Mouse (Mus musculus) embryonic facial prominence, embryonic 11.5 days (tissue): ENCODE data around the gene Usp29. TPM values are rescaled to one million over a fixed set of nuclear protein-coding genes. Genes with fewer than 3 reads are reported as not detected.

Source experiments
- ATAC-seq: fragments of 200-750 bp; cut with Nextera tagmentation; replicated peaks from 2 replicates; pipeline ENCODE4 v1.8.0; 2017; ENCODE audit warnings: low read depth; ENCODE audit not compliant: insufficient number of reproducible peaks, low FRiP score, low TSS enrichment
- DNase-seq: peaks from one replicate; pipeline ENCODE4 v3.0.0-alpha.2; 2015; ENCODE audit warnings: low spot score
- H3K27ac ChIP-seq: fragments of 300-500 bp; sonication (generic); replicated peaks from 2 replicates; pipeline ENCODE4 v1.5.1; 2014; ENCODE audit warnings: mild to moderate bottlenecking, low read depth, low read length, control low read depth
- H3K27me3 ChIP-seq: fragments of 300-500 bp; sonication (generic); 2 replicates; pipeline ENCODE4 v1.6.1; 2014; ENCODE audit warnings: mild to moderate bottlenecking, low read length, moderate library complexity, mixed read lengths; ENCODE audit not compliant: control insufficient read depth, insufficient read depth
- H3K36me3 ChIP-seq: fragments of 300-500 bp; sonication (generic); replicated peaks from 2 replicates; pipeline ENCODE4 v1.6.1; 2014; ENCODE audit warnings: low read depth, mild to moderate bottlenecking, low read length, moderate library complexity, mixed read lengths; ENCODE audit not compliant: control insufficient read depth, insufficient read depth
- H3K4me1 ChIP-seq: fragments of 300-500 bp; sonication (generic); 2 replicates; pipeline ENCODE4 v1.6.1; 2014; ENCODE audit warnings: low read length, mixed read lengths; ENCODE audit not compliant: control insufficient read depth, insufficient read depth
- H3K4me2 ChIP-seq: fragments of 300-500 bp; sonication (generic); 2 replicates; pipeline ENCODE4 v1.6.1; 2014; ENCODE audit warnings: low read depth, mild to moderate bottlenecking, control low read depth, low read length, moderate library complexity
- H3K4me3 ChIP-seq: fragments of 300-500 bp; sonication (generic); 2 replicates; pipeline ENCODE4 v1.5.1; 2014; ENCODE audit warnings: low read depth, low read length, control low read depth
- H3K9ac ChIP-seq: fragments of 300-500 bp; sonication (generic); replicated peaks from 2 replicates; pipeline ENCODE4 v1.6.1; 2014; ENCODE audit warnings: mild to moderate bottlenecking, control low read depth, low read length
- H3K9me3 ChIP-seq: fragments of 300-500 bp; sonication (generic); replicated peaks from 2 replicates; pipeline ENCODE4 v1.6.1; 2016; ENCODE audit warnings: mild to moderate bottlenecking, low read length, inconsistent platforms, mixed read lengths; ENCODE audit not compliant: control insufficient read depth
- WGBS: fragments of 180-500 bp; shearing (Covaris S2); extraction: QIAGEN DNeasy Blood & Tissue Kit; methylation state at CpG from one replicate; pipeline ENCODE4 v1.1.7; 2014; 5-methylcytosine and 5-hydroxymethylcytosine counted together
- polyA plus RNA-seq: library from polyadenylated mRNA; unstranded; fragments of >200 nt; fragmentation: Nextera tagmentation; extraction: Ambion mirVana; gene quantifications from 2 replicates; pipeline ENCODE4 v1.2.1, GENCODE M21; 2014

Gene Usp29
- 13.3 and 15.2 TPM in 2 replicates for polyA plus RNA-seq

DNA sequence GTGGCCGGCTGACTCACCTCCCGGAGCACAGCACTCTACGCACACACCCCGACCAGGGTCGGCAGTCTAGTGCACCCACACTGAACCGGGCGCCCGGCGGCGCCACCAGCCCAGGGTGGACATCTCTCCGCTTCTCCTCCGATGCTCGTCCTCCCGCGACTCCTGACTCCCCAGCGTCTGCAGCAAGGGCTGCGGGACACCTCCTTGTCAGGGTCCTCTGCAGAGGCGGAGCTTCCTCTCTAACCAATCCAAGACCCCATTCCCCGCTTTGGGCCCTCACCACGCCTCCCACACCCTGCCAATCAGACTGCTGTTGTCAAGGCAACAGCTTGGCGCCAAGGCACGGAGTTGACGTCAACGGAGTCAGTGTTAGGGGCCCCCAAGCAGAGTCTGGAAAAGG lies at the start of gene Usp29, which contains the start of gene Peg3:
Gene Usp29, plus strand, starts transcription at position 338 of the 400 bp plus-strand sequence.
Gene Peg3, minus strand, starts transcription at position 191 of the 400 bp plus-strand sequence.
- Histone ChIP-seq H3K27me3 (no peaks in the 10 kb centered on the region), H3K4me1 (no peaks in the 10 kb centered on the region), H3K36me3 (no peaks in the 10 kb centered on the region), H3K4me2 (peak within 1 kb of the TSS; percentile 56), H3K9ac (peak within 1 kb of the TSS; percentile 66), H3K9me3 (peaks cover 8% of the 10 kb centered on the region), H3K4me3 (peak within 1 kb of the TSS; percentile 46), H3K27ac (peak within 1 kb of the TSS; percentile 82)
- peak; percentile 54 for ATAC-seq
- 45% methylated on average over 24 of the region's 24 CpGs for WGBS
- peak; percentile 93 for DNase-seq

GRCm38 (mm10) chr7:6685511-6685910 lies 44.9 kb upstream of the Usp29 start:
- no peaks in the 10 kb centered on the region for H3K27me3 ChIP-seq
- no peak overlapping the region for H3K27ac ChIP-seq
- WGBS = 93% methylated on average over 6 of the region's 6 CpGs
- no peak overlapping the region for H3K4me3 ChIP-seq
- H3K4me1 ChIP-seq = no peaks in the 10 kb centered on the region
- H3K9me3 ChIP-seq = no peaks in the 10 kb centered on the region
- H3K36me3 ChIP-seq = no peaks in the 10 kb centered on the region
- DNase-seq (no peak), ATAC-seq (no peak)
- no peak overlapping the region for H3K9ac ChIP-seq
- H3K4me2 ChIP-seq = no peak overlapping the region

DNA sequence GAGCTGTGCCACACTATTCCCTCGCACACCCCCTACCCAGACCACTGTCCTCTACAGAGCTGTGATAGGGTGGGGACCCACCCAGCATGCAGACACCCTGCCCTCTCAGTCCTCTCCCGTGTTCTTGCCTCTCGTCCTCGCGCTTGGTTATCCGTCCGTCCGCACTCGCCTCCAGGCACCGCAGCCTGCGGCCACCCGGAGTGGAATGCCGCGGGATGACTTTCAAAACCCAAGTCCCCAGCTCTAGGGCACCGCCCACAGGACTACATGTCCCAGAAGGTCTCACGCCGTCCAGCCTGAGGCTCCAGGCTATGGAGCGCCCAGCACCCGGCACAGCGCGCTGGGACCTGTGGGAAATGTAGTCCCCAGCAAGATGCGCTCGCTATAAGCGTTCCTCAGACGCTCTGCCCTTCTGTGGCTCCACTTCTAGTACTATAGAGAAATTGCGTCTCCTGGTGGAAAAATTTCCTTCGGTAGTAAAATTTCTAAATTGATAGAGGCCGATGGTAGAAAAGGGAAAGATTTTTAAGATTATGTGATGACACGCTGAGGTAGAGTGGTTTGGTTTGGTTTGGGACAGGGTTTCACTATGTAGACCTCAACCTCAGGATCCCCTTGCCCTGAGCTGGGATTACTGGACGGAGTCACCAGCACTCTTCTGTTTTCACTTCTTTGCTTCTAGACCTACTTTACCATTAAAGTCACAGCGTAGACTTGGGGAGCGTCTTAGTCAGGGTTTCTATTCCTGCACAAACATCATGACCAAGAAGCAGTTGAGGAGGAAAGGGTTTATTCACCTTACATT lies 33.9 kb upstream of the Usp29 start, which contains the start of gene Zim1:
Gene Zim1, minus strand, starts transcription at position 210 of the 805 bp plus-strand sequence.
- no peaks in the 10 kb centered on the region for H3K36me3 ChIP-seq
- H3K4me2 ChIP-seq = peak within 1 kb of the TSS; percentile 67
- no peaks in the 10 kb centered on the region for H3K27me3 ChIP-seq
- peak within 1 kb of the TSS; percentile 47 for H3K4me3 ChIP-seq
- peak within 1 kb of the TSS; percentile 48; the same call in 1 of the 2 replicates for H3K9ac ChIP-seq
- DNase-seq (peak; percentile 94), ATAC-seq (peak; percentile 99)
- no peaks in the 10 kb centered on the region for H3K4me1 ChIP-seq
- no peak within 1 kb of the TSS for H3K27ac ChIP-seq
- no peaks in the 10 kb centered on the region for H3K9me3 ChIP-seq
- 11% methylated on average over 32 of the region's 32 CpGs for WGBS

DNA sequence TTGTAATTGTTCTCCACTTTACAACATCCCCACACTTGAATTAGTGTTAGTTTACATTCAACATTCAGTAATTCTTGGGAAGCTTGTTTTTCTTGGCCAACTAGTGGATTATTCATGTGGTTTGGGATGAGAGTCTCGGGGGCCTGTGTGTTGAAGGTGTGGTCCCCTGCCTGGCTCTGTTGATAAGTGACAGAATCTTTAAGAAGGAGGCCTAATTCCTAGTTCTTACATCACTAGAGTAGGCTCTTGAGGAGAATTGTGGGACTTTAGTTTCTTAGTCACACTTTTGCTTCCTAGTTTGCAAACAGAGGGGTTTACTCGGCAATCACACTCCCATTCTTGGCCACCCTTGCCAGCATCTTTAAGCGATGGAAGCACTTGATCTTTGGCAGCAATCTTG lies 31.1 kb upstream of the Usp29 start:
- no peak for ATAC-seq
- DNase-seq = no peak

DNA sequence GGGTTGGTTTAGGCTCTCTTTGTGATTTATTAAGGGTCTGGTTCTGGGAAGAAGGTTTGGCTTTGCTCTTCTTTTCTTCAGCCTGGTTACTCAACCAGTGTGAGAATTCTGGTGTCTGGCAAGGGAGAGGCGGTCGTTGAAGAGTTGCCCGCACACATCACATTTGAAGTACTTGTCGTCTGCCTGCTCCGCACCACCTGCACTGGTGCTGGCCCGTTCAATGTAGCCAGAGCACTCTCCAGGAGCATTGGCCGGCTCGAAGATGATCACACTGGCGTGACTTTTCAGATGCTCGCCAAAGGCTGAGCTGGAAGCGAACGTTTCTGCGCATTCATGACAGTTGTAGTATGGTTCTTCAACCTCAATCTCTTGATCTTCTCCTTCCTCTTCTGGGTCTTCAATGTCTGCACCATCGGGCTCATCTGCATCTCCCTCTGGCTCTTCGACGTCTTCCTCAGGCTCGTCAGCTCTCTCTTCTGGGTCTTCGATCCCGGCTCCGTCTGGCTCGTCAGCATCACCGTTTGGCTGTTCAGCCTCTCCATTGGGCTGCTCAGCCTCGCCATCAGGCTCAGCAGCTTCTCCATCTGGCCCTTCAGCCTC lies 22.9 kb upstream of the Usp29 start:
- H3K27me3 ChIP-seq = no peaks in the 10 kb centered on the region
- H3K27ac ChIP-seq = no peak overlapping the region
- H3K9ac ChIP-seq = no peak overlapping the region
- WGBS = 95% methylated on average over 23 of the region's 23 CpGs
- no peaks in the 10 kb centered on the region for H3K4me1 ChIP-seq
- ATAC-seq = no peak
- H3K4me2 ChIP-seq = no peak overlapping the region
- H3K9me3 ChIP-seq = no peaks in the 10 kb centered on the region
- H3K36me3 ChIP-seq = no peaks in the 10 kb centered on the region; the same call in none of the 2 replicates
- no peak for DNase-seq
- no peak overlapping the region for H3K4me3 ChIP-seq

More for the DNA sequence above, 31.1 kb upstream of the Usp29 start:
- H3K9me3 ChIP-seq = no peaks in the 10 kb centered on the region
- H3K4me2 ChIP-seq = no peak overlapping the region
- no peak overlapping the region for H3K4me3 ChIP-seq
- no peaks in the 10 kb centered on the region for H3K27me3 ChIP-seq
- 91% methylated on average over 3 of the region's 3 CpGs for WGBS
- H3K36me3 ChIP-seq = no peaks in the 10 kb centered on the region
- H3K4me1 ChIP-seq = no peaks in the 10 kb centered on the region
- no peak overlapping the region for H3K27ac ChIP-seq
- no peak overlapping the region for H3K9ac ChIP-seq

GRCm38 (mm10) chr7:6708451-6709180 lies 21.8 kb upstream of the Usp29 start:
- no peak overlapping the region for H3K27ac ChIP-seq
- H3K4me3 ChIP-seq = no peak overlapping the region
- no peak overlapping the region for H3K4me2 ChIP-seq
- 88% methylated on average over 17 of the region's 17 CpGs for whole genome bisulfite sequencing
- ATAC-seq (no peak), DNase-seq (no peak)
- H3K4me1 ChIP-seq = no peaks in the 10 kb centered on the region
- no peak overlapping the region for H3K9ac ChIP-seq
- no peaks in the 10 kb centered on the region; the same call in none of the 2 replicates for H3K36me3 ChIP-seq
- no peaks in the 10 kb centered on the region for H3K27me3 ChIP-seq
- no peaks in the 10 kb centered on the region for H3K9me3 ChIP-seq

DNA sequence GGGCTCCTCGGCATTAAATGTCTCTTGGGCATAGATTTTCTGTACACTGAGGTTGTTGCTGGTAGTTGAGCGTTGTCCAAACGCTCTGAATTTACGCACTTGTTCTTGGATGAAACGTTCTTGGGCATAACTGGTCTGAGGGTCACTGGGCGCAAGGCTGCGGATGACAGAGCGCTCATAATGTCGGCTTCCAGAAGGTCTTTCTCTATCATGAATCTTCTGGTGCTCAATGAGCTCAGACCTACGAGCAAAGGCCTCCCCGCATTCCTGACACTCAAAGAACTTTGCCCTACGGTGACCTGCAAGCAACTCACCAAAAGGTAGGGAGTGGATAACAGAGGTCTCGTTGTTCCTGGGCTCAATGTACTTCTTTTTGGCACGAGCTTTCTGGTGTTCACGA lies 21.0 kb upstream of the Usp29 start:
- Histone ChIP-seq H3K4me3 (no peak overlapping the region), H3K27ac (no peak overlapping the region), H3K27me3 (no peaks in the 10 kb centered on the region), H3K9ac (no peak overlapping the region), H3K4me1 (no peaks in the 10 kb centered on the region), H3K9me3 (no peaks in the 10 kb centered on the region), H3K36me3 (no peaks in the 10 kb centered on the region; the same call in none of the 2 replicates), H3K4me2 (no peak overlapping the region)
- 92% methylated on average over 15 of the region's 15 CpGs for WGBS
- DNase-seq (no peak), ATAC-seq (no peak)
